Mouse (Mus musculus): ENCODE measurements around the gene Gm44579. TPM values are rescaled to one million over a fixed set of nuclear protein-coding genes. Genes with fewer than 3 reads are reported as not detected.

Gene Gm44579
- total and polyA plus RNA-seq, 2 experiments from 2014 or later: 0.11 TPM; not detected in 1

GRCm38 (mm10) chr15:98157253-98157652, 63.5 kb downstream of the Gm44579 start:
- no peak for ATAC-seq (ENCODE audit: low FRiP score)
- DNase-seq (ENCODE audit: low spot score): no peak
- no peak for TF ChIP-seq CTCF (IDR thresholded peaks at IDR 0.05)
- Histone ChIP-seq H3K4me3 (ENCODE audit: low read depth, low read length) (no peak overlapping the region), H3K4me1 (ENCODE audit: insufficient read depth, low read length) (no peaks in the 10 kb centered on the region), H3K27me3 (ENCODE audit: insufficient read depth, low read length) (no peaks in the 10 kb centered on the region), H3K9ac (replicated peaks; ENCODE audit: low read length, poor library complexity, severe bottlenecking) (no peak overlapping the region), H3K27ac (ENCODE audit: low read depth, low read length) (no peak overlapping the region), H3K4me2 (ENCODE audit: low read depth, low read length, poor library complexity, severe bottlenecking) (no peak overlapping the region), H3K9me3 (ENCODE audit: low read length) (no peaks in the 10 kb centered on the region), H3K36me3 (ENCODE audit: insufficient read depth, low read length) (no peaks in the 10 kb centered on the region)
- WGBS: 65% methylated on average over 1 of the region's 1 CpGs

GRCm38 (mm10) chr15:98155944-98156343, 64.8 kb downstream of the Gm44579 start:
- no peak overlapping the region for H3K4me2 ChIP-seq (ENCODE audit: low read depth, low read length, poor library complexity, severe bottlenecking)
- H3K9ac ChIP-seq (replicated peaks; ENCODE audit: low read length, poor library complexity, severe bottlenecking): no peak overlapping the region
- no peak for DNase-seq (ENCODE audit: low spot score)
- H3K36me3 ChIP-seq (ENCODE audit: insufficient read depth, low read length): no peaks in the 10 kb centered on the region
- 88% methylated on average over 4 of the region's 4 CpGs for WGBS
- ATAC-seq (ENCODE audit: low FRiP score): no peak
- TF ChIP-seq CTCF (IDR thresholded peaks at IDR 0.05): no peak
- H3K4me1 ChIP-seq (ENCODE audit: insufficient read depth, low read length): no peaks in the 10 kb centered on the region
- no peaks in the 10 kb centered on the region for H3K9me3 ChIP-seq (ENCODE audit: low read length)
- no peaks in the 10 kb centered on the region for H3K27me3 ChIP-seq (ENCODE audit: insufficient read depth, low read length)
- no peak overlapping the region for H3K27ac ChIP-seq (ENCODE audit: low read depth, low read length)
- H3K4me3 ChIP-seq (ENCODE audit: low read depth, low read length): no peak overlapping the region

- DNase-seq (ENCODE audit: low spot score) (no peak), ATAC-seq (ENCODE audit: low FRiP score) (no peak)
- H3K27me3 ChIP-seq (ENCODE audit: insufficient read depth, low read length): no peaks in the 10 kb centered on the region
- H3K9me3 ChIP-seq (ENCODE audit: low read length): no peaks in the 10 kb centered on the region
- H3K4me3 ChIP-seq (ENCODE audit: low read depth, low read length): no peak overlapping the region
- WGBS: 92% methylated on average over 5 of the region's 5 CpGs
- no peaks in the 10 kb centered on the region for H3K4me1 ChIP-seq (ENCODE audit: insufficient read depth, low read length)
- H3K36me3 ChIP-seq (ENCODE audit: insufficient read depth, low read length): no peaks in the 10 kb centered on the region
- no peak overlapping the region for H3K4me2 ChIP-seq (ENCODE audit: low read depth, low read length, poor library complexity, severe bottlenecking)
- no peak for TF ChIP-seq CTCF (IDR thresholded peaks at IDR 0.05)
- H3K27ac ChIP-seq (ENCODE audit: low read depth, low read length): no peak overlapping the region
- H3K9ac ChIP-seq (replicated peaks; ENCODE audit: low read length, poor library complexity, severe bottlenecking): no peak overlapping the region
Observed at GRCm38 (mm10) chr15:98155272-98155671, 65.5 kb downstream of the Gm44579 start.

GRCm38 (mm10) chr15:98154631-98155030, 66.1 kb downstream of the Gm44579 start:
- H3K27me3 ChIP-seq (ENCODE audit: insufficient read depth, low read length): no peaks in the 10 kb centered on the region
- DNase-seq (ENCODE audit: low spot score): no peak
- H3K4me2 ChIP-seq (ENCODE audit: low read depth, low read length, poor library complexity, severe bottlenecking): no peak overlapping the region
- no peaks in the 10 kb centered on the region for H3K4me1 ChIP-seq (ENCODE audit: insufficient read depth, low read length)
- no peak overlapping the region for H3K9ac ChIP-seq (replicated peaks; ENCODE audit: low read length, poor library complexity, severe bottlenecking)
- no peak overlapping the region for H3K4me3 ChIP-seq (ENCODE audit: low read depth, low read length)
- H3K36me3 ChIP-seq (ENCODE audit: insufficient read depth, low read length): no peaks in the 10 kb centered on the region
- ATAC-seq (ENCODE audit: low FRiP score): no peak
- H3K9me3 ChIP-seq (ENCODE audit: low read length): no peaks in the 10 kb centered on the region
- no peak for TF ChIP-seq CTCF (IDR thresholded peaks at IDR 0.05)
- H3K27ac ChIP-seq (ENCODE audit: low read depth, low read length): no peak overlapping the region
- WGBS: 77% methylated on average over 3 of the region's 3 CpGs

- 69% methylated on average over 3 of the region's 4 CpGs for WGBS
- Histone ChIP-seq H3K36me3 (ENCODE audit: insufficient read depth, low read length) (no peaks in the 10 kb centered on the region), H3K4me3 (ENCODE audit: low read depth, low read length) (no peak overlapping the region), H3K4me1 (ENCODE audit: insufficient read depth, low read length) (no peaks in the 10 kb centered on the region), H3K9me3 (ENCODE audit: low read length) (no peaks in the 10 kb centered on the region), H3K4me2 (ENCODE audit: low read depth, low read length, poor library complexity, severe bottlenecking) (no peak overlapping the region), H3K9ac (replicated peaks; ENCODE audit: low read length, poor library complexity, severe bottlenecking) (no peak overlapping the region), H3K27ac (ENCODE audit: low read depth, low read length) (no peak overlapping the region), H3K27me3 (ENCODE audit: insufficient read depth, low read length) (no peaks in the 10 kb centered on the region)
- no peak for ATAC-seq (ENCODE audit: low FRiP score)
- TF ChIP-seq CTCF (IDR thresholded peaks at IDR 0.05): no peak
- DNase-seq (ENCODE audit: low spot score): no peak
Observed at GRCm38 (mm10) chr15:98154146-98154545, 66.6 kb downstream of the Gm44579 start.

- WGBS: 27% methylated on average over 3 of the region's 3 CpGs
- peak; percentile 72 for TF ChIP-seq CTCF (IDR thresholded peaks at IDR 0.05)
- Histone ChIP-seq H3K9me3 (ENCODE audit: low read length) (no peaks in the 10 kb centered on the region), H3K27me3 (ENCODE audit: insufficient read depth, low read length) (no peaks in the 10 kb centered on the region), H3K4me1 (ENCODE audit: insufficient read depth, low read length) (no peaks in the 10 kb centered on the region), H3K27ac (ENCODE audit: low read depth, low read length) (no peak overlapping the region), H3K9ac (replicated peaks; ENCODE audit: low read length, poor library complexity, severe bottlenecking) (no peak overlapping the region), H3K36me3 (ENCODE audit: insufficient read depth, low read length) (no peaks in the 10 kb centered on the region), H3K4me3 (ENCODE audit: low read depth, low read length) (no peak overlapping the region), H3K4me2 (ENCODE audit: low read depth, low read length, poor library complexity, severe bottlenecking) (no peak overlapping the region)
- no peak for ATAC-seq (ENCODE audit: low FRiP score)
- DNase-seq (ENCODE audit: low spot score): peak; percentile 82
Observed at GRCm38 (mm10) chr15:98153625-98154024, 67.2 kb downstream of the Gm44579 start.

Data from midbrain, postnatal 0 days (tissue).